Mouse (Mus musculus) C2C12 (cell line): ENCODE results near the gene Hlcs. TPM values are rescaled to one million over a fixed set of nuclear protein-coding genes. Genes with fewer than 3 reads are reported as not detected.

Experiments used
- H3K27me3 ChIP-seq: one replicate; pipeline ENCODE4 v1.6.1; 2011; ENCODE audit not compliant: control insufficient read depth, insufficient read depth, insufficient read length
- H3K36me3 ChIP-seq: one replicate; pipeline ENCODE4 v1.6.1; 2011; ENCODE audit not compliant: control insufficient read depth, insufficient read depth
- H3K4me3 ChIP-seq: one replicate; pipeline ENCODE4 v1.5.1; 2011; ENCODE audit warnings: mild to moderate bottlenecking, control low read depth; ENCODE audit not compliant: poor library complexity, insufficient read depth, severe bottlenecking
- H3K79me2 ChIP-seq: one replicate; pipeline ENCODE4 v1.6.1; 2011; ENCODE audit not compliant: control insufficient read depth, insufficient read depth
- H3K79me3 ChIP-seq: one replicate; pipeline ENCODE4 v1.6.1; 2011; ENCODE audit warnings: low read depth, control low read depth
- H3ac ChIP-seq: one replicate; pipeline ENCODE3; 2011; ENCODE audit warnings: low read depth; ENCODE audit not compliant: control insufficient read depth, insufficient read length
- CEBPB ChIP-seq: IDR thresholded peaks from one replicate; pipeline ENCODE4 v1.6.1; 2011; ENCODE audit warnings: low read depth, mild to moderate bottlenecking, control low read depth, moderate library complexity
- CTCF ChIP-seq: IDR thresholded peaks from one replicate; pipeline ENCODE4 v1.5.1; 2011; ENCODE audit not compliant: control insufficient read depth, insufficient read depth, insufficient read length
- FOSL1 ChIP-seq: IDR thresholded peaks from one replicate; pipeline ENCODE4 v1.8.0; 2011; ENCODE audit warnings: mild to moderate bottlenecking, low read length; ENCODE audit not compliant: poor library complexity, insufficient read depth, severe bottlenecking
- MAX ChIP-seq: IDR thresholded peaks from one replicate; pipeline ENCODE4 v1.6.1; 2011; ENCODE audit warnings: mild to moderate bottlenecking, control low read depth
- MYOD1 ChIP-seq: IDR thresholded peaks from one replicate; pipeline ENCODE4 v1.6.1; 2011; ENCODE audit warnings: low read depth; ENCODE audit not compliant: control insufficient read depth, insufficient read length
- MYOG ChIP-seq: IDR thresholded peaks from one replicate; pipeline ENCODE4 v1.6.1; 2011; ENCODE audit not compliant: control insufficient read depth, insufficient read length; ENCODE audit errors: extremely low read depth
- USF1 ChIP-seq: IDR thresholded peaks from one replicate; pipeline ENCODE4 v1.6.1; 2011; ENCODE audit warnings: low read depth, mild to moderate bottlenecking, control low read depth, moderate library complexity
- polyA plus RNA-seq: library from polyadenylated mRNA; unstranded; fragments of >200 nt; fragmentation: generic; extraction: Trizol; gene quantifications from one replicate; pipeline ENCODE4 v1.2.1, GENCODE M21; 2012; ENCODE audit warnings: missing spikeins

Gene Hlcs
- polyA plus RNA-seq, 1 experiment, result 1.7 TPM

DNA sequence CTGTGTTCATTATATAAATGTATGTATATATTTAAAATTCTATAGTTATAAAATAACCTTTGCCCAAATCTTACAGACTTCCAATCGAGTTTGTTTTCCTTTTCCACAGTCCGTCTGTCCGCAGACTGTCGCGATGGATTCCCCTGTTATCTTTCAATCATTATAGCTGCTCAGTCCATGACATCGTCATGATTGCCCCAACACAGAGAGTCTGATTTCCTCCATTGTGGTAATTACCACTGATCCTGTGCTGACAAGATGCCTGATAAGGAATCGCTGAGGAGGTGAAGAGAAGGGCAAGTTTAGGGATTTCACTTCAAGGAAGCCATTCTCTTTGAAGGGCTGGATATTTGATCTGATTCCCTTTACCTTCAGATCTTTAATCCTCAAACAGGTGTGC, 42.7 kb upstream of the Hlcs start:
- TF ChIP-seq MAX, result no peak
- TF ChIP-seq MYOG, result no peak
- TF ChIP-seq CEBPB, result no peak
- TF ChIP-seq CTCF, result no peak
- TF ChIP-seq FOSL1, result no peak
- TF ChIP-seq MYOD1, result no peak
- TF ChIP-seq USF1, result no peak
- H3K36me3 ChIP-seq, result no peaks in the 10 kb centered on the region
- H3K4me3 ChIP-seq, result no peak overlapping the region
- no peaks in the 10 kb centered on the region for H3K79me2 ChIP-seq
- H3K79me3 ChIP-seq, result no peaks in the 10 kb centered on the region
- no peak overlapping the region for H3ac ChIP-seq
- no peaks in the 10 kb centered on the region for H3K27me3 ChIP-seq

DNA sequence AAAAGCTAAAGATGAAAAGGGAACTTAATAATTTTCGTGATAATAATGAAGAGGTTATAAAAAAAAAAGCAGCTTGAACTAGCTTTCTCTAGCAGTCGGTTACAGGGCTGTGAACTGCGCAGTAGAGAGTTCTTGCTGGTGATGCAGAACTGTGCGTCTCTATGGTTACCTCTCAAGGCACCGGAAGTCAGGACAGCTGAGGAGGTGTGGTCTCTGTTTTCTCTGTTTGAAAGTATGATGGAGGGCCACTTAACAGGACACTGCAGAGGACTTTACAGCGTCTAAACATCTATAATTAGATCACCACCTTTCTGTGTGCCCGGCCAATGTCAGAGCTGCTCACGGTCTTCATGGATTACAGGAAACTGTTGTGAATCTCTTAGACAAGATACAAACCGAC, 41.1 kb upstream of the Hlcs start:
- H3K79me2 ChIP-seq, result no peaks in the 10 kb centered on the region
- no peak overlapping the region for H3K4me3 ChIP-seq
- no peaks in the 10 kb centered on the region for H3K27me3 ChIP-seq
- TF ChIP-seq CEBPB (no peak), MYOD1 (no peak), FOSL1 (no peak), MAX (no peak), USF1 (no peak), CTCF (no peak), MYOG (no peak)
- H3K36me3 ChIP-seq, result no peaks in the 10 kb centered on the region
- H3K79me3 ChIP-seq, result no peaks in the 10 kb centered on the region
- no peak overlapping the region for H3ac ChIP-seq

DNA sequence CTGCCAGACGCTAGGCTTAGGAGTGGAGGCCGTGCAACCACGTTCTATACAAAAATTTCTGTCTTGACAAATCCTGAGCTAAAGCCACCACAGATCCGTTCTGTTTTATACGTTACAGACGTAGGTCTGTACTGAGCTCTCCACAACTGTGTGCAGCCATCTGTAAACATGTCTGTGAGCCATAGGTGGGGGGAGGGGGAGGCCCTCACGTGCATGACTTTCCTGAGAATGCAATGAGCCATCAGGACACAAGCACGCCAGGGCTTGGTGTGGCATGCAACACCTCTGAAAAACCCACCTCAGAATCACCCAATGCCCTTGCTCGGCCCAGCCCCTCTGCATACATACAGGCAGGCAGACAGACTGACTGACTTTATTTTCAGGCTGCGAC, 36.9 kb upstream of the Hlcs start:
- no peak overlapping the region for H3K4me3 ChIP-seq
- TF ChIP-seq USF1, result no peak
- no peak for TF ChIP-seq MYOD1
- TF ChIP-seq CEBPB, result no peak
- no peak for TF ChIP-seq MYOG
- TF ChIP-seq MAX, result no peak
- no peak for TF ChIP-seq FOSL1
- TF ChIP-seq CTCF, result no peak
- no peaks in the 10 kb centered on the region for H3K79me2 ChIP-seq
- no peaks in the 10 kb centered on the region for H3K36me3 ChIP-seq
- H3K79me3 ChIP-seq, result no peaks in the 10 kb centered on the region
- H3K27me3 ChIP-seq, result no peaks in the 10 kb centered on the region
- H3ac ChIP-seq, result no peak overlapping the region

DNA sequence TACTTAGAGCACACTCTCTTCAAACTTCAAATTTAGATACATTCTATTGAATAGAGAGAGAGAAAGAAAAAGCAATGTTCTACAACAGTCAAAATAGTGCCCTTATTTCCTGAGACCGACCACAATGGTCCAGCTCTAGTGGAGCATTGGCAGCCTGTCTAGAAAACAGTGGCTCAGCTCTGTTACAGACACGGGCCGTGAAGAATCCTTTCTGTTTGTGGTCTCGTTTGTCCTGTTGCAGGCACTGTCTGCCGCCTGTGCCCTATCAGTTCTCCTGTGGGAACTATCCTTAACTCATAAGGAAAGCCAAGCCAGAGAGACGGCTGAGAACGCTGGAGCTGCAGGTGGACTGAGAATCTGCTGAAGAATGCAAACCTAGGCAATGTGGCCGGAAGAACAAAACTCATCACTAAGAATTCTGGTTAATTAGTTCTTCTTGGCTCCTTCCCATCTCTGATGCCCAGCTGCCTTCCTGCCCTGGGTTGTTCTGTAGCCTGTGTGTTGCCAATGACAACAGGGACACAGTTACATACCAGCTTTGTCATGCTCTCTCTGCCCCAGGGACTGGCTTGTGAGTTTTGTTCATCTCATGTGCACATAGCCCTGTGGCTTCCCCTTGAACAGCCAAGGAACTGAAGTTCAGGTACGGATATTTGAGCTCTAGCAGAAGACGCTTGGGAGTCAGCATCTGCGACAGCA, 36.4 kb upstream of the Hlcs start:
- Histone ChIP-seq H3K4me3 (no peak overlapping the region), H3K36me3 (no peaks in the 10 kb centered on the region), H3K27me3 (no peaks in the 10 kb centered on the region), H3K79me3 (no peaks in the 10 kb centered on the region), H3ac (no peak overlapping the region), H3K79me2 (no peaks in the 10 kb centered on the region)
- TF ChIP-seq CEBPB (no peak), USF1 (no peak), FOSL1 (no peak), MAX (no peak), MYOG (no peak), CTCF (no peak), MYOD1 (no peak)

DNA sequence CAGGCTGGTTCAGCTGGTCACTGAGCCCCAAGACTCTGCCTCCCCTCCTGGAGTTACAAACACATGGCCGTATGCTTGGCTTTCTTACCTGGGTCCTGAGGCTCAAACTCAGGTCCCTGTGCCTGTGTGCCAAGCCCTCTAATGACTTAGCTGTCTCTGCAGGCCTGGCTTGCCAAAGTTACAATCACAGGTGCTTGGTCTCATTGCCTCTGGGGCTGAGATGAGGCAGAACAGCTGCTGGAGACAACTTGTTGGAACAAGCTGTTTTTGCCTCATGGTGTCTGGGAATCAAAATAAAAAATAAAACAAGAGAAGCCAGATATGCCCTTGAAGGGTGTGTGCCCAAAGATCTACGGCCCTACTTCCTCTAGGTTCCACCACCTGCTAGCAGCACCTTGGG, 35.4 kb upstream of the Hlcs start:
- no peaks in the 10 kb centered on the region for H3K79me2 ChIP-seq
- H3ac ChIP-seq, result no peak overlapping the region
- no peak for TF ChIP-seq MAX
- no peak for TF ChIP-seq MYOG
- no peak for TF ChIP-seq USF1
- TF ChIP-seq CTCF, result no peak
- no peak for TF ChIP-seq FOSL1
- no peak for TF ChIP-seq CEBPB
- no peak for TF ChIP-seq MYOD1

DNA sequence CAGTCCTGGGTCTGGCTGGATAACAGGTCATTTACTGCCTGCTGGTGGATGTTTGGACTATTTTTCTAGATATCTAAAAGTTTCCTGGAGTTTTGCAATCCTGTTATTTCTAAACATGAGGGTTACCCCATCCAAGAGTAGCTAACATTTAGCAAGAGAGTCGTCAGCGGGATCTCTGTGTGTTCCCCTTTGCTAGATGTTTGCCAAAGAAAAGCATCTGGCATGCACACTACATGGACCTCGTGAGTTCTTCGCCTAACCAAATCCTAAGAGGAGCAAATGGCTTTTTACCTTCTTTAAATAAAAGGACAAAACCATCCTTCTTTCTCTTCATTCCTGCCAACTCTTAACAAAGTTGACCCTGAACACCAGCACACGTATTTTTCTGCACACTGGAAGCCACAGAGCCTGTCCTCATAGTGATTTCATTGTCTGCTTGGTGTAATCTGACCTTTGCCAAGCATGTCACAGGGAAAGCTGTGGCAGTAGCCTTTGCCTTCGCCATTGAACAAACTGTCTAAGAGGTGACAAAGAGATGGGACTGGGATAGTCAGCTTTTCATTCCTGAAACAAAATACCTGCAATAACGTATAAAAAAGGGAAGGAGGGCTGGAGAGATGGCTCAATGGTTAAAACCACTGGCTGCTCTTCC, 33.8 kb upstream of the Hlcs start:
- H3ac ChIP-seq, result no peak overlapping the region
- H3K79me2 ChIP-seq, result no peaks in the 10 kb centered on the region
- H3K36me3 ChIP-seq, result no peaks in the 10 kb centered on the region
- no peak overlapping the region for H3K4me3 ChIP-seq
- TF ChIP-seq MYOD1 (no peak), MAX (no peak), CEBPB (no peak), CTCF (no peak), MYOG (no peak), USF1 (no peak), FOSL1 (no peak)
- no peaks in the 10 kb centered on the region for H3K79me3 ChIP-seq
- H3K27me3 ChIP-seq, result no peaks in the 10 kb centered on the region

More for the DNA sequence above, 35.4 kb upstream of the Hlcs start:
- Histone ChIP-seq H3K79me3 (no peaks in the 10 kb centered on the region), H3K4me3 (no peak overlapping the region), H3K27me3 (no peaks in the 10 kb centered on the region), H3K36me3 (no peaks in the 10 kb centered on the region)
